Mouse (Mus musculus) c-Kit-positive CD71-positive TER-119-negative erythroid progenitor cells, embryonic 14.5 days (primary cell): ENCODE results near the gene Pnmt.

Experiments
- DNase-seq: peaks from one replicate; pipeline ENCODE4 v3.0.0-alpha.2; 2013; ENCODE audit warnings: low read depth

The Pnmt gene

DNA sequence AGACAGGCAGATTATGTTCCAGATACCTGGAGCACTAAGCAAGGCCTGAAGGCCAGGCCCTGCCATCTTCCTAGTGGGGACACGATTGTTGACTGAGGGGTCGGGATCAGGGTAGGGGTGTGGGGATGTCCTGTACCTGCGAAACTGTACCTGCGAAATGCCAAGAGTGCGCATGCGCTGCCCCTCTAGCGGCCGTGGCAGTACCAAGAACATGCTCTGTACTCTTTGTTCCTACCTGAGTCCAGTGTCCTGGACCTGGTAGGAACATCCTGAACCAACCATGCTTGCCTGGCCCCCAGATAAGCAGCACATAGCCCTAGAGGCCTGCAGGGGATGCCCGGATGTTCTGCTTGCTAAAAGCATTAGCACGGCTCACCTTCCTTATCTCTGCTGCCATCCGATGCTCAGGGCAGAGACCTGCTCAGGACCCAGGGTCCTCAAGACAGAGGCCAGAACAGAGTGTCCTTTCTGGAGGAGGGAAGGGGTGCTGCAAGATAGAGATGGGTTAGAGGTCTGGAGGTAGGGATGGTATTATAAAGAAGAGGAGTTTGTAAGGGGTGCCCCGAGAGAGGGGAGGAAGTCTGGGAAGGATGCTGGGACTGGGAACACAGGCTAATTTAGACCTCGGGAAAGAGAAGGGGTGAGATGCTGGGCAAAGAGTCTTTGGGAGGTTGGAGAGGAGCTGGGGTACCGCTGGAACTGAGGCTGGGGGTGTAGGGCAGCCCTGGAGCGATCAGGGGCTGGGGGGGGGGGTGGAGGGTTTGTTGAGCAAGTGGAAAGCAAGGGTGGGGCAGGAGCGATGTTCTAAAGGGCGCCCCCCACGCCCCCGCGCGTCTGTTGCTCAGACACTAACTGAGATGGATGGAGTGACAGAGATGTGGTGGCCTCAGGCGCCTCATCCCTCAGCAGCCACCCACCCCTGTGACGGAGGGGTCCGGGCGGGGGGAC, at the start of gene Pnmt:
Gene Pnmt, plus strand, starts transcription at position 813 of the 948 bp plus-strand sequence.
- no peak for DNase-seq

GRCm38 (mm10) chr11:98338507-98338961, 47.7 kb upstream of the Pnmt start:
- no peak for DNase-seq

GRCm38 (mm10) chr11:98339071-98339501, 47.2 kb upstream of the Pnmt start:
- no peak for DNase-seq

DNA sequence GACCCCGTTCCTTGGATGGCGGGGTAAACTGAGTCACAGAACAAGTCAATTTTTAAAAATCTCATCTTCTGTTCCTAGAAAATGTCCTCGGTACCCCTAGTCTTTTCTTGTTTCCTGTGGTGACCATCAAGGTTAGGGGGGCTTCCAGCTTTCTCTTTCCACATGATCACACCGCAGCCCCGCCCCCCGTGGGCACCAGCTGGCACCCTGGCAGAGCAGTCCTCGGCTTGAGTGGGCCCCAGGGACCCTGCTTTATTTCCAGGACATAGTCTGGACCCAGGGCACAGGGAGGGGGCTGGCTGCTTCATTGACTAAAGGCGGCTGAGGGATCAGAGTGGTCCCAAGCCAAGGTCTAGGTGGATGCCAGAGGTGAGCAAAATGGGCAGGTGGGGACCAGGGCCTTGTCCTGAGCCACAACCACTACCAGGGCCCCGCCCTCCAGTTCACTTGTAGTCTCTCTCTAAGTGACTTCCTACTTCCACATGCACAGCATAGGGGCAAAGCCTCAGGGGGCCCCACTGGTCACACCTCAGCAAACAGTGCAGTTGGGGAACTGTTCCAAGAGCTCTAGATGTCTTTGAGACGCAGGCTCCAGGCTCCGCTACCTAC, 46.5 kb upstream of the Pnmt start:
- DNase-seq, result no peak

DNA sequence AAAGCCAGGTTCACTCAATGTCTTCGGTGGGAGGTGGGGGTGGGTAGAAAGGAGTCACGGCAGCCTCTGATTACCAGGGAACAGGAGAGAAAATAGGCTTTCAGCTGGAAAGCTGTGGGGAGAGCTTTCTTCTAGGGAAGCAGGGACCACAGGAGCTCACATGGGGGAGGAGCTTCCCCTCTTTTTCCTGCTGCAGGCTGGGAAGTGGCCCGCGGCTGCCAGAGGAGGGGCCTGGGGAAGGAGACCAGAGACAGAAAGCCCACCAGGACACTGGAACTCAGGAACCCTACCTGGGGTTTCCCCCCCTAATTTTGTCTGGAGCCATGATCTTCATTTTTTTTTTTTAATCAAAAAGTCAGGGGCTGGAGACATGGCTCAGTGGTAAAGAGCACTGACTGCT, 45.7 kb upstream of the Pnmt start:
- DNase-seq, result no peak

DNA sequence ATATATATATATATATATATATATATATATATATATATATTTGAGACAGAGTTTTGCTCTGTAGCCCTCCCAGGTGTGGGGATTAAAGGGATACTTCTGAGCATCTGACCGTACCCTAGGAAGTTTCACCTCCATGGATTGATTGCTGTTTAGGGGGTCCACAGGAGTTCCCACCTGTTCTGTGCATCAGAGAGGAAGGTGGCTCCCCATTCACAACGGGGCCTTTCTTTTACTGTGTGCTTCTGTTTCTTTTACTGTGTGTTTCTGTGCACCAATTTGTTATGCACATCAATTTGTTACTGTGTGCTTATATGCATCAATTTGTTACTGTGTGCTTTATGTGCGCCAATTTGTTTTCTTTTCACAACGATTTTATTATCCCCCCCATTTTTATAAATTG, 45.1 kb upstream of the Pnmt start:
- DNase-seq, result no peak

DNA sequence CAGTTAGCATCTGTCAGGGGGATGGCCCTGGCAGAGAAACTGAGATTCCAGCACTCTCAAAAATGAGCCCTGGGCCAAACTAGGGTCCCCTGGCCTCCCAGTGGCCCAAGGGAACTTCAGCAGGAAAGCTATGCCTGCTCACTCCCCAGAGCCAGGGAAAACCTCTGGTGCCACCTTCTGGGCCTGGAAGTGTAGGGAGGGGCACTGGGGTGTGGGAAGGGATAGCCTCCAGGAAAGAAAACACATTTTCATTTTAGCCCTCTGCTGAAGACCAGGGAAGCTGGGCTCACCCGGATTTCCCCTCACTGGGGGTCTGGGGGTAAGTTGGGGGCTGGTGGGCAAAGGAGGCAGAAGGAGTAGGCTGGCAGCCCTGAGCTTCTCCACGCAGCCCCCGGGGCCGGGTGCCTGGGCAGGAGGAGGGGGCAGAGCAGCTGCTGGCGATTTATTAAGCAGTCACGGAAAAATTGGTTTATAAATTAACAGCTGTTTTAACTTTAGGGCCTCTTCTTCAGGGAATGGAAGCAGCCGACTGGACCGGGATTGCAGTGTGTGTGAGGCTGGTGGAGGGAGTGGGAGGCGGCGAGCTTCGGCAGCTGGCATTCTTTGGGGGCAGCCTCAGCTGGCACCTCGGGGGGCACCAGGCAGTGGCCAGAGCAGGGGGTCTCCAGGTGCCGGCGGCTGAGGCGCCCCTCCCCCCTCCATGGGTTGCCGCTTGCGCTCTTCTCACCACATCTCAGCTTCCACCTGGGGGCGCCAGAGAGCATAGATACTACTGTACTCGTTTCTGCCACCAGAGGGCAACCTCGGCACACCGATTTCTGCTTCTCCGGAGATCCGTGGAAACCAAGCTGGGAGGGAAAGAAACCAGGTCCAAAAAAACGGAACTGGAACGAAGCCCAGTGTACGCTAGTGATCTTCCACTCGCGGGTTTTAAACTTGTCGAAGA, 44.0 kb upstream of the Pnmt start:
- peak; percentile 76 for DNase-seq

GRCm38 (mm10) chr11:98345253-98345652, 41.0 kb upstream of the Pnmt start:
- peak; percentile 55 for DNase-seq

DNA sequence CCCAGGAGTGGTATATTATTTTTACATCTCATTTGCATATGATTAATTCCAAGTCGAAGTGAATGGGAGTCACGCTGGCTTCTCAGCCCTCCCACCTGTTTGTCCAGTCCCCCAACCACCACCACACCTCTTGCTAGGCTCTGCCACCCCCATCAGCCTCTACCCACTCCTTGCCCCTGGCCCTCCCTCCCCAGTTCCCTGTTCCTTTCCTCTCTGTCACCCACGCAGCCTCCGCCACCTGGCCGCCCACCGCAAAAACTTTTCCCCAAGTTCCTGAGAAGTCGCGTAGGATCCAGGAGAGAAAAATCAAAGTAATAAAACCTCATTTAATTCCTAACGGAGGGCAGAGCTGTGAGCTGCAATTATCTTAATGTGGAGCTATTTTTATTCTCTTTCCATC, 40.1 kb upstream of the Pnmt start:
- no peak for DNase-seq

GRCm38 (mm10) chr11:98347385-98348082, 38.7 kb upstream of the Pnmt start:
- no peak for DNase-seq

DNA sequence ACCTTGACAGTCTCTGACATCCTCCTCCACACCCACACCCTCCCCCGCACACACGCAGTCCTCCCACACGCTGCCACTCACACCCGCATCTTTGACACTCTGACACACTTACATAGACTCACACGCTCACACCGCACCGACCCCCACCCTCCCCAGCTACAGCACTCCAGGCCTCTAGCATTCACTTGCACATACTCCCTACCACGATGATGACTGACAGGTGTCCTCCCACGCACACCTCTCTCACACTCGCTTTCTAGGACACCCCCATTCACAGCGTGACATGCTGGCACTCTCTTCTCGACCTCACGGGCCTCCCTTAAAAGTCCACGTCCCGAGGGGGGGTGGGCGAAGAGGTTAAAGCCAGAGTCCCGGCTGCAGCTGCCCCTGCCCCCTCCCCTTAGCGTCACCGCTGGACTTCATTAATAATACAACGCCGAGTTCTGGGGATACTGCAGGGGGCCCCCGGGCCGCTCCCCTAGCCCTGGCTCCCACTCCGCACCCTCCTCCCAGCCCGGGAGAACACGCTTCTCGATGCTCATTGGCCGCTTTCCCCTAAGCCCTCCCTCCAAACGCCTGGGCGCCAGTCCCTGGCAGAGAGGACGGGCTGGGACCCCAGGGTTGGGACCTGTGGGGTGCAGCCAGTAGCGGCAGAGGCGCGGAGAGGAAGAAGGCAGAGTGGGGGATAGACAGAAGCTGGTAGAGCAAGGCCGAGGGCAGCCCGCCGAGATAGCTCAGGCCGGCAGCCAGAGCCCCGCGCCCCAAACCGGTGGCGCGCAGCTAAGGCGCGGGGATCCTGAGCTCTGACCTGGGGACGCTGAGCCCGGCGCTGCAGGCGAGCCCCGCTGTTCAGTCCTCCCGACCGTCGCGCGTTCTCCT, 37.9 kb upstream of the Pnmt start, which contains the start of gene Ppp1r1b:
Gene Ppp1r1b, plus strand, starts transcription at position 322 of the 879 bp plus-strand sequence.
- DNase-seq, result no peak

DNA sequence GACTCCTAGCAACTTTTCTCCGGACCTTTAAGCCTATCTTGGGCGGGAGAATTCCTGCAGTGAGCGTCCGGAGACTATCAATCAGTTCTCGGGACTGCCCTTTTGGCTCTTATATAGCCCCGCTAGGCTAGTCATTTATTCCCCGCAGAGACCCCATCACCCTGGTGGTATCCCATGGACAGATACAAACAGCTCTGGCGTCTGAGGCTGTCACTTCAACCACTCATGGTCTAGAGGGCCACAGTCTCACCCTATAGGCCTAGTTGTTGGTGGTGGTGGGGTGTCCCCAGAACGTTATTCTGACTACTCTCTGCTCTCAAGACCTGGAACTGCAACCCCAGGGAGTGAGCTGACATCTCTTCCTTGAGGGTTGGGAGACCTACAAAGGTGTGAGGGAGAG, 36.9 kb upstream of the Pnmt start:
- DNase-seq, result no peak

DNA sequence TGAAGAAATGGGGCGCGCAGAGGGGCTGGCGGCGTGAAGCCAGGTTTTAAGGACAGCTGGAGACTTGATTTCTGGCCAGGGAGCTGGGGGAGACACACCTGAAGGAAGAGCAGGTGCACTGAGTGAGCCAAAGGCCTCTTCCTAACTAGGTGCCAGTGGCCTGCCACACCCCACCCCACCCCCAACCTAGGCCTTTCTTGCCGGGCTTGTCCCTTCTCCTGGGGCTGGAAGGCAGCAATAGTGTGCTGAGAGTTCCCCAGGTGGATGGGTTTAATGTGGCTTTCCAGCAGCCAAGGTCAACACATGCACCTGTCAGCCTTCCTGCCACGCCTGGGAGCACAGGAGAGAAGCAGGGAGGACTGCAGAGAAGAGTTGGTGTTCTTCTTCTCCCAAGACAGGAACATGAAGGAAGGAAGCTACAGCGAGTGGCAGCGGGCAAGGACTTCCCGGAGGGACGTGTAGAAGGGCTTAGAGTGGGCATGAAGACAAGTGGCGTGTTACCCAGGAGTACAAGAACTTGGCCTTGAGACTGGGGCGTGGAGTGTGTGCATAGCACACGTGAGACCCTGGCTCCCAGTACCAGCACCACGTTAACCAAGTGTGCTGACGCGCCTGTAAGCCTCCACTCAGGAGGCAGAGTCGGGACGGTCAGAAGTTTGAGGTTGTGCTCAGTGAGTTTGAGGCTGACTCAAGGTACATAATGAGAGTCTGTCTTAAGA, 33.8 kb upstream of the Pnmt start:
- no peak for DNase-seq

GRCm38 (mm10) chr11:98353651-98354211, 32.5 kb upstream of the Pnmt start:
- no peak for DNase-seq

DNA sequence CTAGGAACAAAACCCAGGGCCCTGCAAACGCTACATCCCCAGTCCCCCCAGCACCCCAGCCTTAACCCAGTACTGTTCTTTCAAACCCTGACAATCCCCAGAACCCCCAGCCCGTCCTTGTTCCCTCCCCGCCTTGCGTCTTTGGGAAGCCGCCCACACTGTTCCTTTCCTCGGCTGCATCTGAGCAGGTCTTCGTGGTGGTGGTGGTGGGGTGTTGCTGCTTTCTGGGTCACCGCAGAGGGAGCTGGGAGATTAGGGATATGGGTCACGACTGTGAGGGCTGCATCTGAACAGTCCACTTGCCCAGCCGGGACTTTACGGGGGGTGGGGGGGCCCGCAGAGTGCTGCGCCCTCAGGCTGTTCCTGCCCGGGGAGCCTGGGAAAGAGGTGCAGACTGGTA, 31.8 kb upstream of the Pnmt start:
- no peak for DNase-seq

DNA sequence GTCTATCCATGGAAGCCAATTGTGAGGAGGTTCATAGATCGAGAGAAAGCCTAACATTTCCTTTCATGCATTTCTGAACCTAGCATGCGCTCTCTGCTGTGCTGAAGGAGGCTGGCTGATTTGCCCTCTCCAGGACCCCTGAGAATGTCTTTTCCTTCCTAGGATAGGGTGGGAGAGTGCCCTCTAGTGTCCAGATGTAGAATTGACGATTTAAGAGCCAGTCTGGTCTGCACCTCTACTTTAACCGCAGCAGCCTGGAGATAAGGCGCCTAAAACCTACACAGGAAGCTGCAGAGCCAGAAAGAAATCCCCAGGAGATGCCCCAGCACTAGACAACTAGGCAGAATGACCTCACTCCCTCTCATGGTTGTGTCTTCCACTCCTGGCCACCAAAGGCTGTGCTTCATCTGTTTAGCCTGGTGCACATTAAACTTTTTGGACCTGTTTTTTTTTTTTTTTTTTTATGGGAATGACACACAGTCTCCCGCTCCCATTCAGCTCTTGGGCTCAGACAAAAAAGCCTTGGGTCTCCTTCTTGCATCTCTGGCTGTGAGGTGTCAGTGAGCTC, 30.4 kb upstream of the Pnmt start:
- DNase-seq, result peak; percentile 75

- no peak for DNase-seq
These were observed 29.4 kb upstream of the Pnmt start for GRCm38 (mm10) chr11:98356625-98357394.
